Mouse (Mus musculus): Measurements from ENCODE around the gene Olfr102. TPM values are rescaled to one million over a fixed set of nuclear protein-coding genes. Genes with fewer than 3 reads are reported as not detected.

Olfr102 gene
- polyA plus RNA-seq, 1 experiment from 2014 or later: not detected

DNA sequence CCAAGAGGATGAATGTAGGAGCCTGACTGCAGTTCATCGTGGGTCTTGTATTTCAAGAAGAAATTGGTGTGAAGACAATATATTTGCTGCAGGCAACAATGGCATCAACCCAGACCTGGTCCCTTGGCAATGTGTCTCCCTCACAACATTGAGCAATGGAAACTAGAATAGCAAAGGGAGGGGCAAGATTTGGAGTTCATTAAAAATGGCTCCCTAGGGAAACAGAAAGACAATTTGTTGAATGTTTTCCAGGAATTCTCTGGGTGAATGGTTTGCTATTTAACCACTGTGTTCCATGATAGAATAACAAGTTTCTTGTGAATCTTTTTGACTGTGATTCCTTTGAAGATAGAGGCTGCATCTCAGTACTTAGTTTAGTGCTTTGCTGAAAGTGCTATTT lies 53.2 kb downstream of the Olfr102 start, which contains the start of gene Olfr98:
Gene Olfr98 (minus strand): TSS at position 124 of the 400 bp plus-strand sequence.
- no peak for DNase-seq
- no peaks in the 10 kb centered on the region for H3K36me3 ChIP-seq (replicated peaks; ENCODE audit: insufficient read depth, low read length)
- no peak within 1 kb of the TSS for H3K9ac ChIP-seq (replicated peaks)
- no peaks in the 10 kb centered on the region for H3K4me1 ChIP-seq (ENCODE audit: insufficient read depth)
- H3K4me3 ChIP-seq (ENCODE audit: low read depth, low read length): no peak within 1 kb of the TSS
- no peak within 1 kb of the TSS for H3K4me2 ChIP-seq (ENCODE audit: low read depth, low read length)
- TF ChIP-seq EP300 (IDR thresholded peaks at IDR 0.05; ENCODE audit: low read depth) (no peak), CTCF (IDR thresholded peaks at IDR 0.05; ENCODE audit: low read depth) (no peak)
- no peak for ATAC-seq
- no peaks in the 10 kb centered on the region for H3K9me3 ChIP-seq (ENCODE audit: low read length)
- 48% methylated on average over 1 of the region's 1 CpGs for WGBS (ENCODE audit: insufficient replicate concordance)
- H3K27ac ChIP-seq (ENCODE audit: low read depth): no peak within 1 kb of the TSS
- H3K27me3 ChIP-seq (ENCODE audit: insufficient read depth, low read length): no peaks in the 10 kb centered on the region

Other genes with a start within 250 kb of the Olfr102 start
- not detected in 2 replicates for gene Olfr90, start 228.6 kb downstream of the Olfr102 start, polyA plus RNA-seq (2015; fragmentation: Nextera tagmentation; extraction: Ambion mirVana)
- not detected in 2 replicates for gene Olfr91, start 218.8 kb downstream of the Olfr102 start, polyA plus RNA-seq (2015; fragmentation: Nextera tagmentation; extraction: Ambion mirVana)
- not detected in 2 replicates for gene Olfr92, start 197.0 kb downstream of the Olfr102 start, polyA plus RNA-seq (2015; fragmentation: Nextera tagmentation; extraction: Ambion mirVana)
- gene Olfr93, start 155.6 kb downstream of the Olfr102 start, polyA plus RNA-seq (2015; fragmentation: Nextera tagmentation; extraction: Ambion mirVana): not detected in 2 replicates
- 2.2 and 3.4 TPM in 2 replicates for gene Ubd, start 123.2 kb downstream of the Olfr102 start, polyA plus RNA-seq (2015; fragmentation: Nextera tagmentation; extraction: Ambion mirVana)
- not detected in 2 replicates for gene Olfr94, start 116.1 kb downstream of the Olfr102 start, polyA plus RNA-seq (2015; fragmentation: Nextera tagmentation; extraction: Ambion mirVana)
- not detected in 2 replicates for gene Olfr95, start 103.9 kb downstream of the Olfr102 start, polyA plus RNA-seq (2015; fragmentation: Nextera tagmentation; extraction: Ambion mirVana)
- not detected in 2 replicates for gene Olfr96, start 96.9 kb downstream of the Olfr102 start, polyA plus RNA-seq (2015; fragmentation: Nextera tagmentation; extraction: Ambion mirVana)
- gene Olfr97, start 79.7 kb downstream of the Olfr102 start, polyA plus RNA-seq (2015; fragmentation: Nextera tagmentation; extraction: Ambion mirVana): not detected in 2 replicates
- gene Olfr98, start 53.3 kb downstream of the Olfr102 start, polyA plus RNA-seq (2015; fragmentation: Nextera tagmentation; extraction: Ambion mirVana): not detected in 2 replicates
- gene H2-M3, start 46.8 kb downstream of the Olfr102 start, polyA plus RNA-seq (2015; fragmentation: Nextera tagmentation; extraction: Ambion mirVana): 4.5 and 4.6 TPM in 2 replicates
- not detected in 2 replicates for gene Olfr99, start 33.6 kb downstream of the Olfr102 start, polyA plus RNA-seq (2015; fragmentation: Nextera tagmentation; extraction: Ambion mirVana)
- not detected in 2 replicates for gene Olfr101, start 12.7 kb downstream of the Olfr102 start, polyA plus RNA-seq (2015; fragmentation: Nextera tagmentation; extraction: Ambion mirVana)
- gene Olfr103, start 22.6 kb upstream of the Olfr102 start, polyA plus RNA-seq (2015; fragmentation: Nextera tagmentation; extraction: Ambion mirVana): not detected in 2 replicates
- gene Olfr104-ps, start 42.5 kb upstream of the Olfr102 start, polyA plus RNA-seq (2015; fragmentation: Nextera tagmentation; extraction: Ambion mirVana): not detected in 2 replicates
- not detected in 2 replicates for gene Olfr105-ps, start 62.0 kb upstream of the Olfr102 start, polyA plus RNA-seq (2015; fragmentation: Nextera tagmentation; extraction: Ambion mirVana)
- not detected in 2 replicates for gene Olfr106-ps, start 73.3 kb upstream of the Olfr102 start, polyA plus RNA-seq (2015; fragmentation: Nextera tagmentation; extraction: Ambion mirVana)
- not detected in 2 replicates for gene Olfr107, start 82.2 kb upstream of the Olfr102 start, polyA plus RNA-seq (2015; fragmentation: Nextera tagmentation; extraction: Ambion mirVana)
- gene Olfr108, start 128.4 kb upstream of the Olfr102 start, polyA plus RNA-seq (2015; fragmentation: Nextera tagmentation; extraction: Ambion mirVana): not detected in 2 replicates
- gene Olfr109, start 141.9 kb upstream of the Olfr102 start, polyA plus RNA-seq (2015; fragmentation: Nextera tagmentation; extraction: Ambion mirVana): not detected in 2 replicates
- gene H2-M2, start 166.5 kb upstream of the Olfr102 start, polyA plus RNA-seq (2015; fragmentation: Nextera tagmentation; extraction: Ambion mirVana): not detected in 2 replicates
- not detected in 2 replicates for gene Olfr110, start 175.4 kb upstream of the Olfr102 start, polyA plus RNA-seq (2015; fragmentation: Nextera tagmentation; extraction: Ambion mirVana)
- not detected in 2 replicates for gene Olfr111, start 191.0 kb upstream of the Olfr102 start, polyA plus RNA-seq (2015; fragmentation: Nextera tagmentation; extraction: Ambion mirVana)